Mouse (Mus musculus) ES-Bruce4 (cell line): Measurements from ENCODE around the gene Etfb.

Source experiments
- EP300 ChIP-seq: IDR thresholded peaks from 2 replicates; pipeline ENCODE4 v1.6.1; 2011; ENCODE audit warnings: low read depth, low read length; ENCODE audit not compliant: insufficient read depth
- POLR2A ChIP-seq: IDR thresholded peaks from one replicate; pipeline ENCODE4 v1.8.1; 2011; ENCODE audit warnings: low read length; ENCODE audit not compliant: insufficient read depth

- TF ChIP-seq EP300 (no peak), POLR2A (no peak)
Measured at GRCm38 (mm10) chr7:43423991-43424625, 19.8 kb upstream of the Etfb start.
